20 mouse cellular contexts compared by ENCODE assay signal in the genomic region with DNA sequence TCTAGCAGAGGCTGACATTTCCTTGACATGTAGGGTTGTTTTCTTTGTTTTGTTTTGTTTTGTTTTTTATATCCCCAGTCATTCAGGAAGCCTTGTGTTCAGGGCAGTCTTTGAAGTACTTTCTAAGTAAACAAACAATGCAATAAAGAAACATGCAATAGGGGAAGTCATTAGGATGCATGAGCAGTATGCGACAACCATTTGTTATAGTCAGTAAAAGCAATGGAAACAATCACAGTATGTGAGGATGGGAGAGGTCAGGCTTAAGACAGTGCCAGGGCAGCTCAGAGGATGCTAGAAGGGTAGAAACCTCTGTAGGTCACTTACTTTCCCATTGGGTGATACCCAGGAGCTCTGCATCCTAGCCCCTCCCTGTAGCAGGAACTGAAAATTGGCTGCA.
"Had no signal": no experiment of that assay in that cellular context is flagged by ENCODE, and none has a peak within 500 bp of the region (broad histone marks: within the 10 kb centered on the region; RNA-seq: fewer than 3 reads in every experiment).

No protein-coding gene starts in this region.

- H3K4me2 ChIP-seq: liver, embryonic 15.5 days; lung, embryonic 15.5 days; midbrain, embryonic 11.5 days; midbrain, embryonic 13.5 days; midbrain, embryonic 15.5 days; neural tube, embryonic 12.5 days had no signal

- H3K4me3 ChIP-seq: liver, embryonic 15.5 days; lung, embryonic 15.5 days; megakaryocyte, embryonic 14.5 days; midbrain, embryonic 13.5 days; midbrain, embryonic 15.5 days; neural tube, embryonic 12.5 days had no signal

- H3K9ac ChIP-seq: liver, embryonic 15.5 days; liver, postnatal 0 days; lung, embryonic 15.5 days; midbrain, embryonic 13.5 days; midbrain, embryonic 15.5 days; neural tube, embryonic 12.5 days had no signal

- H3K27me3 ChIP-seq: liver, embryonic 15.5 days; lung, embryonic 15.5 days; megakaryocyte, embryonic 14.5 days; midbrain, embryonic 13.5 days; midbrain, embryonic 15.5 days; neural tube, embryonic 12.5 days had no signal

- DNase-seq: liver, postnatal 0 days; lung, adult 2 months; lung, postnatal 10 days; lung, postnatal 36 days; retina, postnatal 1 day; right cerebral cortex, adult 18-20 months; right cerebral cortex, postnatal 25 days; right cerebral cortex, postnatal 4 days; spleen, adult 18-20 months; thymus, adult 18-20 months; thymus, postnatal 14 days; thymus, postnatal 36 days had no signal

- H3K9me3 ChIP-seq: liver, embryonic 15.5 days; lung, embryonic 15.5 days; megakaryocyte, embryonic 14.5 days; midbrain, embryonic 13.5 days; midbrain, embryonic 15.5 days; neural tube, embryonic 12.5 days had no signal

- H3K27ac ChIP-seq: liver, embryonic 15.5 days; lung, embryonic 15.5 days; macrophage; midbrain, embryonic 13.5 days; midbrain, embryonic 15.5 days; neural tube, embryonic 12.5 days had no signal

- H3K36me3 ChIP-seq: liver, embryonic 15.5 days; lung, embryonic 15.5 days; midbrain, embryonic 13.5 days; midbrain, embryonic 15.5 days; neural tube, embryonic 12.5 days had no signal

- ATAC-seq: liver, postnatal 0 days; midbrain, embryonic 13.5 days; midbrain, embryonic 15.5 days had no signal

- H3K4me1 ChIP-seq: liver, embryonic 15.5 days; lung, embryonic 15.5 days; megakaryocyte, embryonic 14.5 days; midbrain, embryonic 13.5 days; midbrain, embryonic 15.5 days; neural tube, embryonic 12.5 days had no signal
